Mouse (Mus musculus): Measurements from ENCODE around the gene Ddah2.

Ddah2 gene

DNA sequence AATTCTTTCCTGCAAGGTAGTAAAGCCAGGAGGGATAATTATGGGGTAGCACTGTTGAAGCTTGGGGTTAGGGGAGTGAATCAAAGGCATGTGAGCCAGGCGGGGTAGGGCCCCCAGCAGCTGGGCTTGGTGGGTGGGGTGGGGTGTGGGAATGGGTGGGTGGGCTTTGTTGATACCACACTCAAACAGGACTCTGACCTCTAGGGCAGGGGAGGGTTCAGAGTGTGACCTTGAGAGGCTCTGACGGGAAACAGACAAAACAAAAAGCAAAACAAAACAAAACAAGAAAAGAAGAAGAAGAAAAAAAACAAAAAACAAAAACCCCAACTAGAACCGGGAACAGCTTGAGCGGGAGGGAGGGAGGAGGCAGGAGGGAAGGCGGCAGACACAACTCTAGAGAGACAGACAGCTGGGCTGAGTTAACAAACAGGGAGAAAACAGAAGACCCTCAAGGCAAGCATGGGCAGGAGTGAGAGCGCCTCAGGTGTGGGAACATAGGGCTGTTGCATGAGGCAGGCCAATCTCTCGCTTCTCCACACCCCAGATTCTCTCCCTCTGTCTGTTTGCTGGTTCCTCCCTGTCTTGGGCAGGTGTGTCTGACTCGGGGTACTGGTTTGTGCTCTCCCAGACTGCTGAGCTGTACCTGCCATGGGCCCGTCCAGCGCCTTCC, 17.8 kb downstream of the Ddah2 start, which contains the start of gene Ly6g6e:
TSS of gene Ly6g6e (plus strand) at position 396 of the 670 bp plus-strand sequence.
- DNase-seq (ENCODE audit: extremely low read depth, insufficient read length, low spot score): no peak

DNA sequence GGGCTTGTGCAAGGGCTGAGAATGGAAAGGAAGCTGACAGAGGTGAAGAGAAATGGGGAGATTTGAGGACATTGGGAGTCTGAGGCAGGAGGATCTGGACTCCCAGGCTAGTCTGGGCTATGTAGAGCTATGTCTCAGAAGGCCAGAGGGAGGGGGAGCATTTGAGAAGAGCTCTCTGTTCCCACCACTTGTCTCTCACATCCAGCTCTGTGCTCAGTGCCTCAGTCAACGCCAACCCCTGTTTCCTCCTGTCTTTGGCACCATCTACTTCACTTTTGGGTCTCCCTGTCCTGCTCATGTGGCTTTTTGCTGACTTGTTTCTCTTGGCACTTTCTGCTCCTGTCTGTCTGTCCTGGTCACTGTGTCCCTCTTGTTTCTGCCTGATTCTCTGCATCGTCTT, 18.4 kb downstream of the Ddah2 start:
- DNase-seq (ENCODE audit: extremely low read depth, insufficient read length, low spot score): no peak

GRCm38 (mm10) chr17:35077786-35078233, 19.0 kb downstream of the Ddah2 start, which contains the start of gene Ly6g6d:
Gene Ly6g6d (minus strand): TSS chr17:35078065.
- no peak for DNase-seq (ENCODE audit: extremely low read depth, insufficient read length, low spot score)

GRCm38 (mm10) chr17:35079778-35080177, 20.9 kb downstream of the Ddah2 start:
- no peak for DNase-seq (ENCODE audit: extremely low read depth, insufficient read length, low spot score)

DNA sequence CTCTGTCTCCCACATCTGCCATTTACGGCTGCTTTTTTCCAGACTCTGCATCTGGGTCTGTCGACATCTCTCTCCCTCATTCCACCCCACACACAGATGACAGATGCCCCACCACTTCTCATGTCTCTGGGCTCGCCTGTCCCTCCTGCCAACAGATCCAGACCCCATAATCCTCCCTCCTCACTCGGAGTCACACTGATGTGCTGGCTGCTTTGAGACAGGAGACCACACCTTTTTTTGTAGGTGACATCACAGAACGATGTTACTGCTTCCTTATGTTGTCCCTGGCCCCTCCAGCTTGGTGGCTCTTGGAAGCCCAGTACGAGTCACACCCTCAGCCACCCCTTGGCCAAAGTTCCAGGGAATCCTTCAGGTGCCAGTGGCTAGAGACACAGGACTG, 21.4 kb downstream of the Ddah2 start:
- DNase-seq (ENCODE audit: extremely low read depth, insufficient read length, low spot score): no peak

DNA sequence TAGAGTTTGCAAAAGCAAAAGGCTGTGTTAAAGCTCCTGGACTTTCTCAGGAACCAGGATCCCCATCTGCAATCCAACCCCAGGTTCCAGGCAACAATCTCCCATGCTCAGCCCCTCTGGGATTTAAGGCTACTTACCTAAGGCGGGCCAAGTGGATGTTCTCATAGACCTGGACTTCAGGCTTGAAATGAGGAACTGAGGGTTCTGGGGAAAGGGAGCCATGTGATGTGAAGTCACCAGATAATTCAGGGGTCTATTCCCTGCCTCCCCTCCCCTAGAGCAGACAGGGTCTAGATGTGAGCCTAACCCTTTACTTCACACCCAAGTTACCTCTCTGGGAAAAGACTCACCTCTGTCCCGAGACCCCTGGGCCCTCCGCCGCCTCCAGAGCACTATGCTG, 21.9 kb downstream of the Ddah2 start:
- no peak for DNase-seq (ENCODE audit: extremely low read depth, insufficient read length, low spot score)

GRCm38 (mm10) chr17:35082841-35083576, 24.2 kb downstream of the Ddah2 start:
- DNase-seq (ENCODE audit: extremely low read depth, insufficient read length, low spot score): no peak

DNA sequence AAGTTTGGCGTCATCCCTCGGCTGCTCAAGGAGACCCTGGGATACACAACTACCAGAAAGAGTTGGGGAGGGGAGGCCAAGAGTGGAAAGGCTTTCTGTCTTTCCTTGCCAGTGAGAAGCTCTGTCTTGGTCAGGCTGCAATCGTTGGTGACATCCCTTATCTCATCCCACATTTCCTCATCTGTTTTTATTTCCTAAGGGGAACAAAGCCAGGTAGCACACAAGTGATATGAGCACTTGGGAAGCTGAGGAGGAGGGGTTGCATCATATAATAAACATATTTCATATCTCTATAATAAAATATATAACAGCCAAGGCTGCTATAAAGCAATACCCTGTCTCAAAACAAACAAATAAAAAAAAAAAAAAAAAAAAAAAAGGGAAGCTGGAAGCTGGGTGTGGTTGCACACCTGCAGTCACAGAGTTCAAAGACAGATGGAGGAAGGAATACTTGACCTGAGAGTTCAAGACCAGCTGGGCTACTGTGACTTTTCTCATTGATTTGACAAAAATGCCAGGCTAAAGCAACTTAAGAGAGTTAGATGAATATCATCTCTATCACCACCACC, 25.2 kb downstream of the Ddah2 start:
- no peak for DNase-seq (ENCODE audit: extremely low read depth, insufficient read length, low spot score)

DNA sequence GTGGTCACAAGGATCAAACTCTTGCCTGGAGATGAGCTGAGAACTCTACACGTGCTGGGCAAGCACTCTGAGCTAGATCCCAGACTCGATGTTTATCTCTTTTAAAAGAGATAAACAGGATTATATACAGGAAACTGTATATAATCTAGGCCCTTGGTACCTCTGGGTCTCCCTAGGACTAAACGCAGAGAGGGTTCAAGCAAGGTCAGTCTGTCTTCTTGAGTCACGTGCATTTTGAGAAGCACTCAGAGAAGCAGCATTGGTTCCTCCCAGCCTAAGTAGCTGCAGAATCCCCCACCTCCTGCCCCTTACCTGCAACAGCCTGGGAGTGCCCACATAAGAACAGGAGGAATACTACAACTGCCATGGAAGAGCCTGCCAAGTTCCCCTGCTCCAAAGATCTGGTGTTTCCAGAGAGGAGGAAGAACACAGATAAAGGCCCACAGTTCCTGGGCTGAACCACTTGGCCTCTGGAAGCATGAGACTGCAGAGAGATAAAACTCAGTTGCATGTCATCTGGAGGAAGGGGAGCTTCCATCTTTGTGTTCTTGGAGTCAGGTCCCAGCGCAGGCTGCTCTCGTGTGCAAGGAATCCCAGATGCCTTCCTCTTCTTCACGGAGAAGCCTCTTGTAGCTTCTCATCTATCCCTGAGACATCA, 26.5 kb downstream of the Ddah2 start, which contains the start of gene Ly6g6f:
TSS of gene Ly6g6f (minus strand) at position 403 of the 658 bp plus-strand sequence.
- DNase-seq (ENCODE audit: extremely low read depth, insufficient read length, low spot score): no peak

DNA sequence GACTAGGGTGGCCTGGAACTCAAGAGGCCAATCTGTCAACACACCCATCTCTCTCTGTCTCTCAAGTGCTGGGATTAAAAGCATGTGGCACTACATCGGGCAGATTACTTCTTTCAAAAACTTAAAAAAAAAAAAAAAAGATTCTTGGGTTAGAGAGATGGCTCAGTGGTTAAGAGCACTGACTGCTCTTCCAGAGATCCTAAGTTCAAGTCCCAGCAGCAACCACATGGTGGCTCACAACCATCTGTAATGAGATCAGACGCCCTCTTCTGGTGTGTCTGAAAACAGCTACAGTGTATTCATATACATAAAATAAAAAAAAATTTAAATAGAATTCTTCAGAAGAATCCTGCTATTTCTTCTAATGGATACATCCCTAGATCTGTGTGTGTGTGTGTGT, 29.3 kb downstream of the Ddah2 start:
- no peak for DNase-seq (ENCODE audit: extremely low read depth, insufficient read length, low spot score)

DNA sequence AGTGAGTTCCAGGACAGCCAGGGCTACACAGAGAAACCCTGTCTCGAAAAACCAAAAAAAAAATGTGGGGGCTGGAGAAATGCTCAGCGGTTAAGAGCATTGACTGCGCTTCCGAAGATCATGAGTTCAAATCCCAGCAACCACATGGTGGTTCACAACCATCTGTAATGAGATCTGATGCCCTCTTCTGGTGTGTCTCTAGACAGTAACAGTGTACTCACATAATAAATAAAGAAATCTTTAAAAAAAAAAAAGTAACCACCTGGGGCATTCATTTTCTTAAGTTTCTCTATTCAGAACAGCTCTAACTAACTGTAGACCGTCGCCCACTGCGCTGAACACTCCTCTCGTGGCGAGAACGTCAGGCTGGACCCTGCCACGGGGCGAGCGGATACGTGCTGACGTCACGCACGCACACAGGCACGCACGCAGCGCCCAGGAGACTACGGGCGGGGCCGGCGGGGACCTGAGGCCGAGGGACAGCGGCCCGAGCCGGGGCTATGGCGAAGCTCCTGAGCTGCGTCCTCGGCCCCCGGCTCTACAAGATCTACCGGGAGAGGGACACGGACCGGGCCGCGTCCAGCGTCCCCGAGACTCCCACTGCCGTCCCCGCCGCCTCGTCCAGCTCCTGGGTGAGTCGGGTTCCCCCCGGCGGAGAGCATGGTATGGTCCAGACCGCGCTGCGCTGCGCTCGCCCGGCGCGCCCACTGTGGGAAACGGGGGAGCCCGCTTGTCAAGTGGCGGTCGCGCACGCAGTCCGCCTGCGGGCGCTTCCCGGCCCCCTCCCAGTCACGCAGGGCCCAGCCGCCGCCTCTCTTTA, 30.2 kb downstream of the Ddah2 start, which contains the start of gene Abhd16a:
TSS of gene Abhd16a (plus strand) at position 439 of the 820 bp plus-strand sequence.
- peak; percentile 95 for DNase-seq (ENCODE audit: extremely low read depth, insufficient read length, low spot score)

- no peak for DNase-seq (ENCODE audit: extremely low read depth, insufficient read length, low spot score)
Measured at GRCm38 (mm10) chr17:35090166-35090932, 31.5 kb downstream of the Ddah2 start.

DNA sequence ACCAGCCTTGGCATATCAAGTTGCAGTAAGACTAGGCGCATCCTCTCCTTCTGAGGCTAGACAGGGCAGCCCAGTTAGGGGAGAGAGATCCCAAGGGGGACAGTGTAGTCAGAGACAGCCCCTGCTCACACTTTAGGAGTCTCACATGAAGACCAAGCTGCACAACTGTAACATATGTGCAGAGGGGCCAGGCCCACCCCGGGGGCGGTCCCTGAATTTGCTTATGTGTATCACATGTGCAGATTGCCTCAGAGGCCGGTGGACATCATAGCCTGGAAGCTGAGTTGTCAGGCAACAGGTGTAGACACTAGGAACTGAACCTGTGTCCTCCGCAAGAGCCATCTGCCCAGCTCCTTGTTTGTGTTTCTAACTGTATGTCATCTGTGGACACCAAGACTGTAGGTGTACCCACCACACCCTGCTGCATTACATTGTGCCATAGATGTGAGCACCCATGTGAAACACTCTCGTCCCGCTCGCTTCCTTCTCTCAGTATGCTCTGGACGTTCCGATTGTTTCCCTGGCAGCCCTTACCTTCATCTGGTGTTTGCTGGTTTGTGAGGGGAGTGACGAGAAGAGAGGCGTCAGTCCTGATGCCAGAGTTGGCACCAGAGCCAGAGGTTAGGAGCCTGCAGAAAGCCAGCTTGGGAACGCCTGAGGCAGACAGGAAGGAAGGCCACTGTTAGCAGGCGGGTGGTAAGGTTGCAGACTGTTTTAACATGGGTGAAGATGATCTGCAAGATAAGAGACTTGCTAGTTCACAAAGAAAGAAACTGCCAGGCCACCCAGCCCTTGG, 33.8 kb downstream of the Ddah2 start:
- no peak for DNase-seq (ENCODE audit: extremely low read depth, insufficient read length, low spot score)

DNA sequence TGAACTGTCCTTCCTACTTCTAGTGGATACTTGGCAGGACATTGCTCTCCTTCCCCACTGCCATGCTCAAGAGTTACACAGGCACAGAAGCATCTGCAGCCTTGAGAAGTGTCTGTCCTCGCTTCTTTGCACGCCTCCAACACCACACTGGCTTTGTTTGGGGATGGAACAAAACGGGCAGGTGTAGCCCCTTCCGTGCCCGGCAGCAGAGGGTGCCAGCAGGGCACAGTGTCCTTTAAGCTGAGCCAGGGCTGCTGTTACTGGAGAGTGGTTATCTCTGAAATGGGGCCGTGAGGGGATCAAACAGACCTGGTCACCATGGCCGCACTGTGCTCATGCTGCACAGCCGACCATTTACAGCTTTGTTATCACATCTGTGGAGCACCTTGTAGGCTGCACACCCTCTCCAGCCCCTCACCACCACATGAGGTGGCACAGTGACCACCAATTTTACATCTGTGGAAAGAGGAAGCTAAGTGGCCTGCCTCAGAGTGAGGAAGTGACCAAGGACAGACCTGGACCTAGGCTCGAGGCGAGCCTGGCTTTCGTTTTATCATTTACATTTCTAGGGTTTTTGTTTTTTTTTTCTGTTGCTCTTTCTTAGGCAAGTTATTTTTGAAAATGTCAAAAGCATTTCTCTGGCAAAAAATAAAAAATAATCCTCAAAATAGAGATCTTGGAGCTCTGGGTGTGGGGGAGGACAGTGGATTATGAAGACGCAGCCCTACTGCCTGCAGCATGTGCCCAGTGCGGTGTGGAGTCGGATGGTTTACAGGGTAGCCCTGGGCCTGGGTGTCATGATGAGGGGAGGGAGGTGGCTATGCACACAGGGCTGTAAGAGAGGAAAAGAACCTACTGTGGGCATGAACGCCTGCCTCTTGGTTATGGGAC, 35.9 kb downstream of the Ddah2 start:
- no peak for DNase-seq (ENCODE audit: extremely low read depth, insufficient read length, low spot score)

DNA sequence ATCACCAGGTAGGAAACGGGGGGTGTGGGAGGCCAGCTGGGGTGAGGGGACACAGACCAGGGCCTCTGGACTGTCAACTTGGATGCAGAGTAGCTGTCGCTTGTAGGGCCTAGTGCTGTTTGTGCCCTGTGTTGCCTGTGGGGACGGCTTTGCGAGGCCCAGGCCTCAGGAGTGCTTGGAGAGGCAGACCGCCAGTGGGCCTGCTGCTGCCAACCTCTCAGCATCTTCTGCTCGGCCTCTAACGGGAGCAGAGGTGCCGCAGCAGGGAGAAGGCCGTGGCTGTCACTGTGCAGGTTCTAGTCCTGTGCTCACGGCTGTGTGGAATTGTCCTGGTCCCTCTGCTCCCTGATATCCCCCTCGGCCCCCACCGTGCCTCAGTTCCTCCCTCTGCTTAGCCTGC, 37.8 kb downstream of the Ddah2 start:
- no peak for DNase-seq (ENCODE audit: extremely low read depth, insufficient read length, low spot score)

GRCm38 (mm10) chr17:35097164-35097655, 38.4 kb downstream of the Ddah2 start:
- no peak for DNase-seq (ENCODE audit: extremely low read depth, insufficient read length, low spot score)

- no peak for DNase-seq (ENCODE audit: extremely low read depth, insufficient read length, low spot score)
Measured at GRCm38 (mm10) chr17:35100196-35100765, 41.4 kb downstream of the Ddah2 start.

All from 3134 (cell line).